Mouse (Mus musculus) ES-Bruce4 (cell line): ENCODE results near the gene Top3b.

Experiments used
- CTCF ChIP-seq: IDR thresholded peaks from one replicate; pipeline ENCODE4 v1.8.1; 2011; ENCODE audit warnings: low read depth, low read length
- POLR2A ChIP-seq: IDR thresholded peaks from one replicate; pipeline ENCODE4 v1.8.1; 2011; ENCODE audit warnings: low read length; ENCODE audit not compliant: insufficient read depth

GRCm38 (mm10) chr16:16897056-16897584 lies 26.6 kb downstream of the Top3b start:
- TF ChIP-seq CTCF: no peak
- TF ChIP-seq POLR2A: no peak
